Mouse (Mus musculus): ENCODE measurements around the gene Taar7f.
"Not testable (repeated sequence)": the region's sequence is repeated elsewhere in the genome, so short reads cannot be mapped to it uniquely, and the experiment has no call there.

The Taar7f gene

DNA sequence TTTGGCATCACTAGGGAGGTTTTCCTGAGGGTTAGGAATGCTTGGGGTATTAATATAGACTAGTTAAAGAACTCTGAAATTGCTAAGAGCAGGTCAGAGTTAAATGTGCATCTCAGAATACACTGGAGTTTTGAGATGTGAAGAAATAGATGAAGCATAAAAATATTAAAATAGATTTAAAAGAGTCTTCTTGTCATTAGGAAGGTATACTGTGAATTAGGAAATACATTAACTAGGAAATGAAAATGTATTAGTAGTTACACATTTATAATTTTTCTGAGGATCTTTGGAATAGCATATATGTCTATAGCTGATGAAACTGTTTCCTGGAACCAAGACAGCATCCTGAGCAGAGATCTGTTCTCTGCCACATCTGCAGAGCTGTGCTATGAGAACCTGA lies at the start of gene Taar7f:
TSS of gene Taar7f (plus strand) at position 301 of the 400 bp plus-strand sequence.
- DNase-seq (ENCODE audit: low read depth, low spot score) = no peak

DNA sequence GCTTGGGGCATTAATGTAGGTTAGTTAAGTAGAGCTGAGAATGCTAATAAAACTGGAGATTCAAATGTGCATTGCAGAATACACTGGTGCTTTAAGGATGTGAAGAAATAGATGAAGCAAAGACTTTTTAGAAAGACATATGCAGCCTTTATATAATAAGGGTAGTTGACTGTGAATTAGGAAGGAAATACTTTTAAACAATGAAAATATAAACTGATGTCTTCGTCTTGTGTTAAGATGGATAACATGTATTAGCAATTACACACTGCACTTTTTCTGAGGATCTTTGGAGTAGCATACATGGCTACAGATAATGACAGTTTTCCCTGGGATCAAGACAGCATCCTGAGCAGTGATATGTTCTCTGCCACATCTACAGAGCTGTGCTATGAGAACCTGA lies 49.7 kb upstream of the Taar7f start, which contains the start of gene Taar7b:
TSS of gene Taar7b (plus strand) at position 301 of the 400 bp plus-strand sequence.
- DNase-seq (ENCODE audit: low read depth, low spot score) = no peak

DNA sequence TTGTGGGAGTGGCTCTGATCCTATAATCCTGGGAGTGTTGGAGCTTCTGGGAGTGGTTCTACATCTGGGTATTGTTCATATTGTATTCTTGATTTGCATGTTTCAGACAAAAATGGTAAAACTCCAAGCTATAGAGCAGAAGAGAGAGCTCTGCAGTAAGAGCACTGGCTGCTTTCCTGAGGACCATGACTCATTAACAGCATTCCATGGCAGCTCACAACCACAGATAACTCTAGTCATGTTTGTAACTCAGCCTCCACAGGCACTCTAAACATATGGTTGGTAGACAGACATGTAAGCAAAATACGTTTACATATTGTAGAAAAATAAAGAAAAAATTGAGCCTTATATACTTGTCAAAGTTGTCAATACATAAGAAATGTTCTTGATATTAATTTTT lies 42.9 kb upstream of the Taar7f start:
- DNase-seq (ENCODE audit: low read depth, low spot score) = no peak

DNA sequence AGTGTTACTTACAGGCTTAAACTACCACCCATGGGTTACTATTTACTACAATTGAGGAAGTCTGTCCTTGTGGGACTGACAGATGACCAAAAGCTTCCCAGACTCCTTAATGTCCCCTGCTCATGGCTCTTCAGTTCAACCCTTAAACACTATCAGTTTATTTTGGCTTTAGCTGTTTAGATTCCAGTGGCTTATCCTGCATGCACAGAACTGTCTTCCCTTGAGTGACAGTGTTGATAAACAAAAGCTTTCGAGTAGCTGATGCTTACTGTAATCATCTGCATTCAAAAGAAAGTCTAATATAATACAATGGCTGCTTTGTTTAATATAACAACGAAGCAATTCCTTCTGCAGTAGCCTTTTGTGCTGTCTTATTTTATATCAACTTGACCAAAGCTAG lies 42.3 kb upstream of the Taar7f start:
- no peak for DNase-seq (ENCODE audit: low read depth, low spot score)

DNA sequence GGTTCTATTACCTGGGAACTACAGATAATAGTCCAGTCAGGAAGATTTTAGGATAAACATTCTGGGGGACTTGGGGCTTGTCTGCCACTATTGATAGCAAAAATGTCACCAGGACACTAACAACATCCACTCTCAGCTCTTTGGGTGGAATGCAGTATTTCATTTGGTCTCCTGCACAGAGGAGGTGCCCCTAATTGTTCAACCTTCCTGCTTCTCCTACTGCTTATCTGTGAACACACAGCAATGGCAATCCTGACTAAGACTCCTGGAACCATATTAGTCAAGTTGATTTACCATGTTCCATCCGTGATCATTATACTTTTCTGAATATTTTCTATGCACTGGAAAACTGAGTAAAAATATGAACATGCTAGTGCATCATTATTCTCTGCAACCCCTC lies 41.2 kb upstream of the Taar7f start:
- DNase-seq (ENCODE audit: low read depth, low spot score) = no peak

DNA sequence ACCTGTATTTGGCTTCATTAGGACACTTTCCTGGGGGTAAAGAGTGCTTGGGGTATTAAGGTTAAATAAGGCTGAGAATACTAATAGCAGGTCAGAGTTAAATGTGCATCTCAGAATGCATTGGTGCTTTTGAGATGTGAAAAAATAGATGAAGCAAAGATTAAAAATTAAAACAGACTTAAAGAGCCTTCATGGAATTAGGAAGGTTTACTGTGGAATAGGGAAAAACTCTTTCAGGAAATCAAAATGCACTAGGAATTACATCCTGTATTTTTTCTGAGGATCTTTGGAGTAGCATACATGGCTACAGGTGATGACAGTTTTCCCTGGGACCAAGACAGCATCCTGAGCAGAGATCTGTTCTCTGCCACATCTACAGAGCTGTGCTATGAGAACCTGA lies 22.4 kb upstream of the Taar7f start, which contains the start of gene Taar7d:
TSS of gene Taar7d (plus strand) at position 301 of the 400 bp plus-strand sequence.
- no peak for DNase-seq (ENCODE audit: low read depth, low spot score)

DNA sequence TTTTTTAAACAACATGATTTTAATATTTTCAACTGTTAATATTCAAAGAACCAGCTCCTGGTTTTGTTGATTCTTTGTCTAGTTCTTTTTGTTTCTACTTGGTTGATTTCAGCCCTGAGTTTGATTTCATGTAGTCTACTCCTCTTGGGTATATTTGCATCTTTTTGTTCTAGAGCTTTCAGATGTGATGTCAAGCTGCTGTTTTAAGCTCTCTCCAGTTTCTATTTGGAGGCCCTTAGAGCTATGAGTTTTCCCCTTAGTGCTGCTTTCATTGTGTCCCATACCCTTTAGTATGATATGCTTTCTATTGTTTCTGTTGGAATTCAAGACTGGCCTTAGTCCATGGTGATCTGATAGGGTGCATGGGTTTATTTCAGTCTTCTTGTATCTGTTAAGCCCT lies 18.0 kb upstream of the Taar7f start:
- no peak for DNase-seq (ENCODE audit: low read depth, low spot score)

DNA sequence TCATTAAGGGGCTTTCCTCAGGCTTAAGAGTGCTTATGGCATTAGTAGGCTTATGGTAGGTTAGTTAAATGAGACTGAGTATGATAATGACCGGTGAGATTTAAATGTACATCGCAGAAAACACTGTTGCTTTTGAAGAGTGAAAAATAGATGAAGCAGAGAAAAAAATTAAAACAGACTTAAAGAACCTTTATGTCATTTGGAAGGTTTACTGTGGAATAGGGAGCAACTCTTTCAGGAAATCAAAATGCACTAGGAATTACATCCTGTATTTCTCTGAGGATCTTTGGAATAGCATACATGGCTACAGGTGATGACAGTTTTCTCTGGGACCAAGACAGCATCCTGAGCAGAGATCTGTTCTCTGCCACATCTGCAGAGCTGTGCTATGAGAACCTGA lies 12.0 kb upstream of the Taar7f start, which contains the start of gene Taar7e:
TSS of gene Taar7e (plus strand) at position 301 of the 400 bp plus-strand sequence.
- no peak for DNase-seq (ENCODE audit: low read depth, low spot score)

DNA sequence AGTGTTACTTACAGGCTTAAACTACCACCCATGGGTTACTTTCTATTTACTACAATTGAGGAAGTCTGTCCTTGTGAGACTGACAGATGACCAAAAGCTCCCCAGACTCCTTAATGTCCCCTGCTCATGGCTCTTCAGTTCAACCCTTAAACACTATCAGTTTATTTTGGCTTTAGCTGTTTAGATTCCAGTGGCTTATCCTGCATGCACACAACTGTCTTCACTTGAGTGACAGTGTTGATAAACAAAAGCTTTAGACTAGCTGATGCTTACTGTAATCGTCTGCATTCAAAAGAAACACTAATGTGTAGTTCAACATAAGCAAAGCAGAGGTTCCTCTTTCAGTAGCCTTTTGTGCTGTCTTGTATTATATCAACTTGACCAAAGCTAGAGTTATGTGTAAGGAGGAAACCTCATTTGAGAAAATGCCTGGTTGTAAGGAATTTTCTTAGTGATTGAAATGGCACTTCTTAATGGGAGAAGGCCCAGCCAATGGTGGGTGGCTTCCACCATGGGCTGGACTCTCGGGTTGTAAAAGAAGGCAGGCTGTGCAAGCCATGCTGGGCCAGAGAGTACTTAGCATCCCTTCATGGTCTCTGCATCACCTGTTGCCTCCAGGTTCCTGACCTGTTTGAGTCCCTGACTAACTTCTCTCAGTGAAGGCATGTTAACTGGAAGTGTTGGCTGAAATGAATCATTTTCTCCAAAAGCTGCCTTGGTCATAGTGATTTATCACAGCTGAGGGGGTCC lies 9.0 kb upstream of the Taar7f start:
- DNase-seq (ENCODE audit: low read depth, low spot score) = no peak

DNA sequence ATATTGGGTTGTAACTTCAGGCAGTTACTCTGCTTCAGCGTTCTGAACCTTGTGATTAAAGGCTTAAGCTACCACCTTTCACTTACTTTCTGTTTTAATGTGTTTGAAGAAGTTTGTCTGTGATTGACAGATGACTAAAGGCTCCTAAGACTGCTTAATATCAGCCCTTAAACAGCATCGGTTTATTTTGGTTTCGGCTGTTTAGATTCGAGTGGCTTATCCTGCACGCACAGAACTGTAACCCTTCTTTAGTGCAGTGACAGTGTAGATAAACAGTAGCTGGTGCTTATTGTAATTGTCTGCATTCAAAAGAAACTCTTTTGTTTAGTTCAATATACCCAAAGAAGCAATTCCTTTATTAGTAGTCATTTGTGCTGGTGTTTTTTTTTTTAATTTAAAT lies 2.7 kb downstream of the Taar7f start:
- DNase-seq (ENCODE audit: low read depth, low spot score) = no peak

DNA sequence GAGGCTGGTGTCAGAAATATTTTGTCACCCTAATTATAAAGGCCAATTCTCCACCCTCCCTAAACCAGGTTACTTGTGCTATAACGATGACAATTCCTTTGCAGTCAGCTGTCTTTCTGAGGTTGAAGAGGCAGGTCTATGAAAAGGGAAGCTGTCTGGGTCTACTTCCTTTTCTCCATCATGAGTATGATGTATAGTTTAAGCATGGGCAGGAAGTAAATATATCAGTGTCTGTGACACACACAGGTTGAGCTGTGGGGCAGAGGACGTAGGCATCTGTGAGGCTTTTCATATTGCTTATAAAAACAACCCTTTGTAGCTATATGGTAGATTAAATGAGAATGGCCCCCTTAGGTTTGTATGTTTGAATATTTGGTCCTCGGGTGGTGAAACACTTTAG lies 9.7 kb downstream of the Taar7f start:
- DNase-seq (ENCODE audit: low read depth, low spot score) = no peak

DNA sequence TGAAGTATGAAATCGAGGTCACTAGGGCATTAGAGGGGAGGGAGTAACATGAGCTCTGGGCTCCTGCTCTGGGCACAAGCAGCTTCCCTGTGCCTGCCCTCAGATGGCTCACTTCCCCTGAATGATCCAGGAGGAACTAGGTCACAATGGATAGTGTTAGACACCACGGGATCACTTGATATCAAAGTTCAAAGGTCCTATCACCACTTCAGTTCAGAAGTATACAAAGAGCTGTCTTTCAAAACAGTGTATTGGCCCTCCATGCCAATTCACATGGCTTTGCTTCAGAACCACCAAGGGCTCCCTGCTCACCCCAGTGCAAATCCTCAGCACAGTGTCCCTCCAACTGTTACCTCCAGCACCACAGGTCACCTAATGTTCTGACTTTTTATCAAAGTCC lies 25.4 kb downstream of the Taar7f start:
- not testable (repeated sequence) for DNase-seq (ENCODE audit: low read depth, low spot score)

DNA sequence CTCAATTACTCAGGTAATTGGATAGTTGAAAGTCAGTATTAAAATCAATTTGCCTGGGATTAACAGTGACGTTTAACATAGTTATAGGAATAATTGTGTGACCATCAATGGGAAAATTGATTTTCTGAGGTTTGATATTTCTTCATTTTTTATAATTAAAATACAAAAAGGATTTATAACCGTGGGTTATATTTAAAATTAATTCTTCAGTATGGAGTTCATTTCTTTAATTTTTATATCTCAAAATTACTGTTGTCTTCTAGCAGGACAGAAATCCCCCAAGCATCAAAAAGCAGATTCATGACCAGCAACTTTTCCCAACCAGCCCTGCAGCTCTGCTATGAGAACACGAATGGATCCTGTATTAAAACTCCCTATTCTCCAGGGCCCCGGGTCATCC lies 26.9 kb downstream of the Taar7f start, which contains the start of gene Taar8a:
TSS of gene Taar8a (plus strand) at position 301 of the 400 bp plus-strand sequence.
- DNase-seq (ENCODE audit: low read depth, low spot score) = not testable (repeated sequence)

DNA sequence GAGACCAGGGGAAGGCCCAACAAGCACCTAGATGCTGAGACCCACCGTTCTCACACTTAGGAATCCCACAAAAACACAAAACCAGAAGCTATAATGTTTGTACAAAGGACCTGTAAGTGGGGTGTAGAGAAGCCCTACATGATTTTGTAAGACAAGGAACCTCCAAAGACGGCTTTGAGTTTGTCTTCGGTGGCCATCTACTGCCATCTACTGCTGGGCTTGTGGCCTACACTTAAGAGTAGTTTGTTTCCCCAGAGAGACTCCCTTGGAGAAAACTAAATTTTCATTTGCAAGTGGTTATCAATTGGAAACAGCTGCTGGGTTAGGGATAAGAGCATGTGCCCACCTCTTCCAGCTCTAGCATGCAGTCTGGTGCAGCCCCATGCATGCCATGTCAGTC lies 30.9 kb downstream of the Taar7f start:
- DNase-seq (ENCODE audit: low read depth, low spot score) = peak; percentile 47

DNA sequence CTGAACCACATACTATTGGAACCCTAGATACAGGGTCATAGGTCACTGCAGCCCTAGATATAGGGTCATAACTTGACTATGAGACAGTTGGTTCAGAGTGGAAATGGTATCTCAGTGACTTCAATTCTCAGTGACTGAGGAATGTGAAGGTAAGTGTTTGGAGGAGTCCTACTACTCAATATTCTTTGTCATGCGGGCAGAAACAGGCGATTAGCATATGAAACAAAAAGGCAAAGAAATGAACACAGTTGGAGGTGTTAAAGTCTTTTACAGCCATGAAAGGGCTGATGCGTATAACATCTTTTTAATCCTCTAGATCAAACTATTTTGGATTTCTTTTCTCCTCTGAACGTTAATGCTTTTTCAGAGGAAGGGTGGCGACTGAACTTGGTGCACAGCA lies 36.6 kb downstream of the Taar7f start:
- DNase-seq (ENCODE audit: low read depth, low spot score) = peak; percentile 60

DNA sequence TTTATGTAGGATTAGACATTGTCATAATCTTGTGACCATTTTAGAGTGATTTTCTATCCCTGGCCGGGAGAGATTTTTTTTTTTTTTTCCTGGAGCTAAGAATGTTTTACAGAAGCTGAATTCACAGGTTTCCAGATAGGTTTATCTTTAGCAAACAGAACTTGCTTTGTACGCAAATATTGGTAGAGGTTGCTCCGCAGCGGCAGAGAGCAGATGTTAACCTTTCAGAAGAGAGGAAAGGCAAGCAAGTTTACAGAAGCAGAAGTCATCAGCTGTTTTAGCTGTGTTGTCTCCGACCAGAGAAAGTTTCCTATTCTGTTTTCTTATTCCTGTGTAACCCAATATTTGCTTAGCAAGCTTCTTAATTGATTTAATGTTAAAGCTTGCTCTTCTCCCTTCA lies 37.2 kb downstream of the Taar7f start:
- DNase-seq (ENCODE audit: low read depth, low spot score) = no peak

DNA sequence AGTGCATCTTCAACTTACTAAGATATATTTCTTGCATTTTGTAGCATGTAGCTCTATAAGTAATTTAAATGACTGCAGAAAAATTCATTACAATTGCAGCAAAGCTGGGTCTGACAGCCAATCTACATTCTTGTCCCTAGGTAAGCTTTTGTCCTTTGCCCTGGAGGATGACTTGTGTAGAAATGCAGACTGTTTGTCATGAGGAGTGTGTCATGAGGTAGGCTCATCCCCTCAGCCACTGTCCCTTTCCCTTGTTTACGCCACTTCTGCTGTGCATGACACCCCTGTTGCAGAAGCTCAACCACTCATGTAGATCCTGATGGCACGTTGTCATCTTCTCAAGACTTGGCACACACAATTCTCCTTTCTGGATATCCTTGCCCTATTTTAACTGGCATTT lies 37.9 kb downstream of the Taar7f start:
- no peak for DNase-seq (ENCODE audit: low read depth, low spot score)

DNA sequence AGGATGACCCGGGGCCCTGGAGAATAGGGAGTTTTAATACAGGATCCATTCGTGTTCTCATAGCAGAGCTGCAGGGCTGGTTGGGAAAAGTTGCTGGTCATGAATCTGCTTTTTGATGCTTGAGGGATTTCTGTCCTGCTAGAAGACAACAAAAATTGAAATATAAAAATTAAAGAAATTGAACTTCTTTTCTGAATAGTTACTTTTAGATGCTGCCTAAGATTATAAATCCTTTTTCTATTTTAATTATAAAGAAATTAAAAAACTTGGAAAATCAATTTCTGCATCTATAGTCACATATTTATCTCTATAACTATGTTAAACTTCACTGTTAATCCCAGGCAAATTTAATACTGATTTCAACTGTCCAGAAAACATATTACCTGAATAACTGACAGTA lies 42.9 kb downstream of the Taar7f start, which contains the start of gene Taar8b:
TSS of gene Taar8b (minus strand) at position 101 of the 400 bp plus-strand sequence.
- no peak for DNase-seq (ENCODE audit: low read depth, low spot score)

DNA sequence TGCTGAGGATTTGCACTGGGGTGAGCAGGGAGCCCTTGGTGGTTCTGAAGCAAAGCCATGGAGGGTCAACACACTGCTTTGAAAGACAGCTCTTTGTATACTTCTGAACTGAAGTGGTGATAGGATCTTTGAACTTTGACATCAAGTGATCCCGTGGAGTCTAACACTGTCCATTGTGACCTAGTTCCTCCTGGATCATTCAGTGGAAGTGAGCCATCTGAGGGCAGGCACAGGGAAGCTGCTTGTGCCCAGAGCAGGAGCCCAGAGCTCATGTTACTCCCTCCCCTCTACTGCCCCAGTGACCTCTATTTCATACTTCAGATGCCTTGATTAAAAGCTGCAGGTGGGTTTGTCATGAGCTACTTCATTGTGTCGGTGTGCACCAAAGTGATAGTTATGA lies 47.7 kb downstream of the Taar7f start:
- DNase-seq (ENCODE audit: low read depth, low spot score) = not testable (repeated sequence)

Measured in R1 (cell line).